Mouse (Mus musculus) liver, adult 2 months (tissue): ENCODE results near the gene Sntg2.

Source experiments
- CTCF ChIP-seq: fragments of 200-500 bp; IDR thresholded peaks from 2 replicates; pipeline ENCODE4 v1.5.1; 2011; ENCODE audit warnings: low read depth, low read length, control low read depth
- POLR2A ChIP-seq: fragments of 200-500 bp; IDR thresholded peaks from 2 replicates; pipeline ENCODE4 v1.6.1; 2011; ENCODE audit warnings: low read length, control low read depth; ENCODE audit not compliant: insufficient read depth; ENCODE audit errors: extremely low read depth

GRCm38 (mm10) chr12:30264206-30264605, 109.0 kb downstream of the Sntg2 start:
- TF ChIP-seq CTCF (no peak), POLR2A (no peak)
